Mouse (Mus musculus): ENCODE measurements at regions not wholly inside any gene's neighbourhood (a gene's known extent, or its start where the extent isn't known, plus 50 kb on each side); places are given as distances from the start of the nearest gene placed in this dataset.

DNA sequence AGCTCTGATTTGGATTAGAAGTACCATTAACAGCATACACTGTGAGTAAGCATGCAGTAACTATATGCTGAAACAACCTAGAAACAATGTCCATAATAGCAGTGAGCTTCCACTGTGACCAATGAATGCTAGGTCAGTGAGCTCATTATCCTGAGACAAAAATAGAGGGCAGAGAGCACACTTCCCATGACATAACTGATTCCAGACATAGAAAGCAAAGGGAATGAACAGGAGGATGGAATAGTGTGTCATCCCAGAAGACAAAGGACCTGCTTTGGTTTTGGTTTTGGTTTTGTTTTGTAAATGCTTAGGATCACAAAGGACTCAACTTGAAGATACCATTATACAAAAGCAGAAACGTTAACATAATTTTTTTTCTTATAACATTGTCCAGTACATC lies 150.8 kb upstream of the Nr3c2 start:
- no peaks in the 10 kb centered on the region for H3K9me3 ChIP-seq
- H3K4me2 ChIP-seq: no peak overlapping the region
- H3K9ac ChIP-seq: no peak overlapping the region
- no peaks in the 10 kb centered on the region for H3K36me3 ChIP-seq
- H3K4me3 ChIP-seq: no peak overlapping the region
- ATAC-seq (ENCODE audit: low FRiP score, low read depth): no peak
- WGBS: 8% methylated on average over 1 of the region's 1 CpGs
- H3K27me3 ChIP-seq: no peaks in the 10 kb centered on the region
- H3K4me1 ChIP-seq (replicated peaks): no peaks in the 10 kb centered on the region
- H3K27ac ChIP-seq (replicated peaks): no peak overlapping the region

DNA sequence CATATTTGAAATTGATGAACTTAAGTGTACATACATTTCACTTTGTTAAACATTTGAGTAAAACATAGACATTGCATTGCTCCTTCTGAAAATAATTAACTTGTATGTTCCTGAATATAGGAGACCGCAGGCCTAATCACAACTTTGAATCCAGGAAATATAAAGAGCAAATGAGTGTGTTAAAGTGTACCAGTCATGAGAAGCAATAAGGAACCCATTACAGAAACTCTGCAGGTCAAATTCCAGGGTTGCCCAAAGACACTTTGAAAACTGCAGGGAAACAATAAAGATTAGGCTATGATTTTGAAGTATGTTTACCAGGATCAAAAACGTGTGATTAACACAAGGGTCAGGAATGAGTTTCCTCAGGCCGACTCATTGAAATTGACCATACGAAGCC lies 149.0 kb upstream of the Nr3c2 start:
- no peak overlapping the region for H3K4me3 ChIP-seq
- WGBS: 90% methylated on average over 4 of the region's 4 CpGs
- no peak overlapping the region for H3K27ac ChIP-seq (replicated peaks)
- ATAC-seq (ENCODE audit: low FRiP score, low read depth): no peak
- H3K36me3 ChIP-seq: no peaks in the 10 kb centered on the region
- no peaks in the 10 kb centered on the region for H3K27me3 ChIP-seq
- no peaks in the 10 kb centered on the region for H3K4me1 ChIP-seq (replicated peaks)
- H3K4me2 ChIP-seq: no peak overlapping the region
- H3K9me3 ChIP-seq: no peaks in the 10 kb centered on the region
- no peak overlapping the region for H3K9ac ChIP-seq

GRCm38 (mm10) chr8:76754166-76754565 lies 145.1 kb upstream of the Nr3c2 start:
- WGBS: 60% methylated on average over 3 of the region's 3 CpGs
- no peaks in the 10 kb centered on the region for H3K36me3 ChIP-seq
- peak; percentile 76 for ATAC-seq (ENCODE audit: low FRiP score, low read depth)

DNA sequence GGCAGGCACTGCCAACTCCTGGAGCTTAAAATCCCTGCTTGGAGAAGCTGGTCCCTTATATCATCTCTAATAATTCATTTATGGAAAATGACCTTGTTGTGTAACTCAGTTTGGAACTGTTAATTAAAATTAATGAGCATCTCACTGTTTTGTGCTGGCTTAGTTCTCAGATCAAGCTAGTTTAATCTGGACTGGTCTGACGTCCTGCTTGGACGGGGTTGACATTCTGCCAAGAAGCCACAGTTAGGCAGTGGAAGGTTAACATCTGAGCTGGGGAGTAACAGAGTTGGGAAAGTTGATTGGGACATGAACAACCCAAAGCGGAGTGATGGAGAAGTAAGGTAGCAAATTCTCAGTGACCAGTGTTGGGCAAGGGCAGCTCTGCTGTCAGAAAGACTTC lies 135.0 kb upstream of the Nr3c2 start:
- H3K4me1 ChIP-seq (replicated peaks): no peaks in the 10 kb centered on the region
- no peak overlapping the region for H3K27ac ChIP-seq (replicated peaks)
- no peak for ATAC-seq (ENCODE audit: low FRiP score, low read depth)
- H3K36me3 ChIP-seq: no peaks in the 10 kb centered on the region
- H3K9ac ChIP-seq: no peak overlapping the region
- WGBS: 76% methylated on average over 3 of the region's 3 CpGs
- no peaks in the 10 kb centered on the region for H3K9me3 ChIP-seq
- H3K27me3 ChIP-seq: no peaks in the 10 kb centered on the region
- H3K4me2 ChIP-seq: no peak overlapping the region
- no peak overlapping the region for H3K4me3 ChIP-seq

More at GRCm38 (mm10) chr8:76754166-76754565, 145.1 kb upstream of the Nr3c2 start:
- Histone ChIP-seq H3K4me2 (no peak overlapping the region), H3K27ac (replicated peaks) (no peak overlapping the region), H3K27me3 (no peaks in the 10 kb centered on the region), H3K9me3 (no peaks in the 10 kb centered on the region), H3K4me3 (no peak overlapping the region), H3K9ac (no peak overlapping the region), H3K4me1 (replicated peaks) (no peaks in the 10 kb centered on the region)

GRCm38 (mm10) chr8:76768302-76768701 lies 130.9 kb upstream of the Nr3c2 start:
- H3K27me3 ChIP-seq: no peaks in the 10 kb centered on the region
- no peak overlapping the region for H3K9ac ChIP-seq
- ATAC-seq (ENCODE audit: low FRiP score, low read depth): no peak
- H3K4me2 ChIP-seq: no peak overlapping the region
- WGBS: 94% methylated on average over 5 of the region's 5 CpGs
- no peaks in the 10 kb centered on the region for H3K36me3 ChIP-seq
- no peak overlapping the region for H3K4me3 ChIP-seq
- no peak overlapping the region for H3K27ac ChIP-seq (replicated peaks)
- H3K4me1 ChIP-seq (replicated peaks): no peaks in the 10 kb centered on the region
- H3K9me3 ChIP-seq: no peaks in the 10 kb centered on the region

DNA sequence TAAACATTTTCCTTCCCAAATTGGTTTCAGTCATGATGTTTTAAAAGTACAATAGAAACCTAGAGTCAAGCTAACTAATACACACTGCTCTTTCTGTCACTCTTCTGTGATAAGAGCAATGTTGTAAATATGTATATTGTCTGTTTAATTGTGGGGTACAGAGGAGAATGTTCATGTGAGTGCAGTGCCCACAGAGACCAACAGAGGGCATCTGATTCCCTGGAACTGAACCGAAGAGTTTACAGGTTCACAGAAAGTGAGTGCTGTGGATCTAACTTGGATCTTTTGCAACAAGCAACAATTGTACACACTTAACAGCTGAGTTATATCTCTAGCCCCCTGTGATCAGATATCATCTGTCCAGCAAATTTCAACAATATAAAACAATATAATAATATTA lies 111.5 kb upstream of the Nr3c2 start:
- Histone ChIP-seq H3K4me1 (replicated peaks) (no peaks in the 10 kb centered on the region), H3K9me3 (no peaks in the 10 kb centered on the region), H3K9ac (no peak overlapping the region), H3K27me3 (no peaks in the 10 kb centered on the region), H3K27ac (replicated peaks) (no peak overlapping the region), H3K4me2 (no peak overlapping the region), H3K36me3 (no peaks in the 10 kb centered on the region), H3K4me3 (no peak overlapping the region)
- no peak for ATAC-seq (ENCODE audit: low FRiP score, low read depth)
- WGBS: 94% methylated on average over 1 of the region's 1 CpGs

DNA sequence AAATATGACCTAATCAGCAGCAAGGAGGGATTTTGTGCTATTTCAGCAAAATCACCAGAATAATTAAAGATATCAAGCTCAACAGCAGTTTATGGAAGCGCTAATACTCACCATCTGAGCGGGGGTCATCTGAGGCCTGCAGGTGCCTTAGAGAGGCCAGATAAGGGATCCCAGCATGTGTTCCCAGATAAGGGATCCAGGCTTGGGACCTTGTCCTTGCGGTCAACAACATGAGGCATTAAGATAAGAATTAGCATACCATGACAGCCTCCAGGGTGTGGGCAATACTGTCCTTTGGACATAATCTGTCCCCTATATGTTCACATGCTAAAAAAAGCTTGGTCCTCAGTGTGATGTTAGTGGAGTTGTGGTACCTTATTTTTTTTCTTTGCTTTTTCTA lies 105.4 kb upstream of the Nr3c2 start:
- Histone ChIP-seq H3K9ac (no peak overlapping the region), H3K4me3 (no peak overlapping the region), H3K27ac (replicated peaks) (no peak overlapping the region), H3K4me2 (no peak overlapping the region), H3K36me3 (no peaks in the 10 kb centered on the region), H3K27me3 (no peaks in the 10 kb centered on the region), H3K4me1 (replicated peaks) (no peaks in the 10 kb centered on the region), H3K9me3 (no peaks in the 10 kb centered on the region)
- no peak for ATAC-seq (ENCODE audit: low FRiP score, low read depth)
- 93% methylated on average over 3 of the region's 3 CpGs for WGBS

GRCm38 (mm10) chr8:76799998-76800397 lies 99.2 kb upstream of the Nr3c2 start:
- ATAC-seq (ENCODE audit: low FRiP score, low read depth): no peak
- Histone ChIP-seq H3K36me3 (no peaks in the 10 kb centered on the region), H3K4me3 (no peak overlapping the region), H3K27ac (replicated peaks) (no peak overlapping the region), H3K4me2 (no peak overlapping the region), H3K27me3 (no peaks in the 10 kb centered on the region), H3K9me3 (no peaks in the 10 kb centered on the region), H3K9ac (no peak overlapping the region), H3K4me1 (replicated peaks) (no peaks in the 10 kb centered on the region)

DNA sequence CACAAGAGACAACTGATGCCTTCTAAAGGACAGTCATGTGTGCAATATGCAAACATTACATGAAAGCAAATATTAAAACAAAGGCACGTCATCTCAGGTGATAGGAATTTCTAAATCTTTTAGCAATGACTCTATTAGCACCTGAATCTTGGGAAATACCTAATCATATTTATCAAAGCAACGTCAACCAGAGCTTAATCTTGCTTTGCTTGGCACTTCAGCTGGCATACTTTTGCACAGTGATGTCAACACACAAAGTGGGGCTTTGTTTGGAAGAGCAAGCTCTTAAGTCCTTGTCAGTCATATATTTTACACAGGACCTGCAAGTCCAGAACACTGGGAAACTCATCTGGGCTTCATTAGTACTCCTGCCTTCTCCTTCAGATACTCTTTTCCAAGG lies 75.8 kb upstream of the Nr3c2 start:
- Histone ChIP-seq H3K4me3 (no peak overlapping the region), H3K36me3 (no peaks in the 10 kb centered on the region), H3K4me2 (no peak overlapping the region), H3K27ac (replicated peaks) (no peak overlapping the region), H3K9ac (no peak overlapping the region), H3K9me3 (no peaks in the 10 kb centered on the region), H3K27me3 (no peaks in the 10 kb centered on the region), H3K4me1 (replicated peaks) (no peaks in the 10 kb centered on the region)
- WGBS: 91% methylated on average over 2 of the region's 2 CpGs
- no peak for ATAC-seq (ENCODE audit: low FRiP score, low read depth)

Data from hindbrain, embryonic 15.5 days (tissue).